Mouse (Mus musculus) C2C12 (cell line): ENCODE data around the gene Gm6880. TPM values are rescaled to one million over a fixed set of nuclear protein-coding genes. Genes with fewer than 3 reads are reported as not detected.
"Not testable (repeated sequence)": the region's sequence is repeated elsewhere in the genome, so short reads cannot be mapped to it uniquely, and the experiment has no call there.

Experiments
- H3K27me3 ChIP-seq: one replicate; pipeline ENCODE4 v1.6.1; 2011; ENCODE audit not compliant: control insufficient read depth, insufficient read depth, insufficient read length
- H3K36me3 ChIP-seq: one replicate; pipeline ENCODE4 v1.6.1; 2011; ENCODE audit not compliant: control insufficient read depth, insufficient read depth
- H3K4me3 ChIP-seq: one replicate; pipeline ENCODE4 v1.5.1; 2011; ENCODE audit warnings: mild to moderate bottlenecking, control low read depth; ENCODE audit not compliant: poor library complexity, insufficient read depth, severe bottlenecking
- H3K79me2 ChIP-seq: one replicate; pipeline ENCODE4 v1.6.1; 2011; ENCODE audit not compliant: control insufficient read depth, insufficient read depth
- H3K79me3 ChIP-seq: one replicate; pipeline ENCODE4 v1.6.1; 2011; ENCODE audit warnings: low read depth, control low read depth
- H3ac ChIP-seq: one replicate; pipeline ENCODE3; 2011; ENCODE audit warnings: low read depth; ENCODE audit not compliant: control insufficient read depth, insufficient read length
- CEBPB ChIP-seq: IDR thresholded peaks from one replicate; pipeline ENCODE4 v1.6.1; 2011; ENCODE audit warnings: low read depth, mild to moderate bottlenecking, control low read depth, moderate library complexity
- CTCF ChIP-seq: IDR thresholded peaks from one replicate; pipeline ENCODE4 v1.5.1; 2011; ENCODE audit not compliant: control insufficient read depth, insufficient read depth, insufficient read length
- FOSL1 ChIP-seq: IDR thresholded peaks from one replicate; pipeline ENCODE4 v1.8.0; 2011; ENCODE audit warnings: mild to moderate bottlenecking, low read length; ENCODE audit not compliant: poor library complexity, insufficient read depth, severe bottlenecking
- MAX ChIP-seq: IDR thresholded peaks from one replicate; pipeline ENCODE4 v1.6.1; 2011; ENCODE audit warnings: mild to moderate bottlenecking, control low read depth
- MYOD1 ChIP-seq: IDR thresholded peaks from one replicate; pipeline ENCODE4 v1.6.1; 2011; ENCODE audit warnings: low read depth; ENCODE audit not compliant: control insufficient read depth, insufficient read length
- MYOG ChIP-seq: IDR thresholded peaks from one replicate; pipeline ENCODE4 v1.6.1; 2011; ENCODE audit not compliant: control insufficient read depth, insufficient read length; ENCODE audit errors: extremely low read depth
- USF1 ChIP-seq: IDR thresholded peaks from one replicate; pipeline ENCODE4 v1.6.1; 2011; ENCODE audit warnings: low read depth, mild to moderate bottlenecking, control low read depth, moderate library complexity
- long read RNA-seq, 2 experiments: library from polyadenylated mRNA; unstranded; transcript quantifications; one replicate each; pipeline ENCODE4 v2.0.0; 2019 to 2020
- polyA plus RNA-seq: library from polyadenylated mRNA; unstranded; fragments of >200 nt; fragmentation: generic; extraction: Trizol; gene quantifications from one replicate; pipeline ENCODE4 v1.2.1, GENCODE M21; 2012; ENCODE audit warnings: missing spikeins

The Gm6880 gene
- not detected for polyA plus RNA-seq
- long read RNA-seq, experiment 1, result 0 reads
- long read RNA-seq, experiment 2, result 0 reads

GRCm38 (mm10) chrX:74481349-74481885 lies at the start of gene Gm6880:
Gene Gm6880, minus strand, starts transcription at chrX:74481399.
- not testable (repeated sequence) for H3K36me3 ChIP-seq, H3K4me3 ChIP-seq, H3K27me3 ChIP-seq, H3ac ChIP-seq, H3K79me3 ChIP-seq, H3K79me2 ChIP-seq

GRCm38 (mm10) chrX:74517461-74517860 lies 36.3 kb upstream of the Gm6880 start:
- H3K79me2 ChIP-seq, H3ac ChIP-seq, H3K36me3 ChIP-seq, H3K79me3 ChIP-seq, H3K27me3 ChIP-seq, H3K4me3 ChIP-seq: not testable (repeated sequence)

- TF ChIP-seq MYOD1, result no peak
- TF ChIP-seq FOSL1, result no peak
- no peak for TF ChIP-seq MYOG
- TF ChIP-seq CTCF, result no peak
- no peak for TF ChIP-seq MAX
- TF ChIP-seq CEBPB, result no peak
- TF ChIP-seq USF1, result no peak
- no peaks in the 10 kb centered on the region for H3K79me2 ChIP-seq
- H3K27me3 ChIP-seq, result no peaks in the 10 kb centered on the region
- H3K79me3 ChIP-seq, result no peaks in the 10 kb centered on the region
- no peak overlapping the region for H3K4me3 ChIP-seq
- no peaks in the 10 kb centered on the region for H3K36me3 ChIP-seq
- H3ac ChIP-seq, result no peak overlapping the region
These were observed 15.9 kb upstream of the Gm6880 start for GRCm38 (mm10) chrX:74497131-74497530.

- Histone ChIP-seq H3ac (no peak overlapping the region), H3K79me2 (no peaks in the 10 kb centered on the region), H3K79me3 (no peaks in the 10 kb centered on the region), H3K27me3 (no peaks in the 10 kb centered on the region), H3K36me3 (peaks cover 16% of the 10 kb centered on the region), H3K4me3 (no peak overlapping the region)
- TF ChIP-seq USF1 (no peak), CTCF (no peak), MYOG (no peak), MYOD1 (no peak), FOSL1 (no peak), CEBPB (no peak), MAX (no peak)
These were observed 28.4 kb downstream of the Gm6880 start for GRCm38 (mm10) chrX:74452773-74453172.

GRCm38 (mm10) chrX:74451157-74451912 lies 29.9 kb downstream of the Gm6880 start:
- no peak overlapping the region for H3K4me3 ChIP-seq
- H3K27me3 ChIP-seq, result no peaks in the 10 kb centered on the region
- no peaks in the 10 kb centered on the region for H3K79me3 ChIP-seq
- no peaks in the 10 kb centered on the region for H3K79me2 ChIP-seq
- H3ac ChIP-seq, result no peak overlapping the region
- H3K36me3 ChIP-seq, result peaks cover 25% of the 10 kb centered on the region
- TF ChIP-seq MYOG (no peak), CEBPB (no peak), CTCF (no peak), MAX (no peak), FOSL1 (no peak), MYOD1 (no peak), USF1 (no peak)

Other genes starting within 250 kb of the Gm6880 start
- gene Flna, start 231.6 kb downstream of the Gm6880 start, polyA plus RNA-seq, result 1,024 TPM
- gene Emd, start 226.7 kb downstream of the Gm6880 start, polyA plus RNA-seq, result 172 TPM
- 3,196 TPM for gene Rpl10, start 210.6 kb downstream of the Gm6880 start, polyA plus RNA-seq
- 18.1 TPM for gene Taz, start 199.5 kb downstream of the Gm6880 start, polyA plus RNA-seq
- gene Dnase1l1, start 199.1 kb downstream of the Gm6880 start, polyA plus RNA-seq, result 13.9 TPM
- gene Atp6ap1, start 184.3 kb downstream of the Gm6880 start, polyA plus RNA-seq, result 120 TPM
- gene Gdi1, start 176.4 kb downstream of the Gm6880 start, polyA plus RNA-seq, result 95.2 TPM
- gene Fam50a, start 168.4 kb downstream of the Gm6880 start, polyA plus RNA-seq, result 45.4 TPM
- gene Plxna3, start 152.3 kb downstream of the Gm6880 start, polyA plus RNA-seq, result 7.9 TPM
- 68.7 TPM for gene Lage3, start 127.8 kb downstream of the Gm6880 start, polyA plus RNA-seq
- 60.7 TPM for gene Ubl4a, start 108.2 kb downstream of the Gm6880 start, polyA plus RNA-seq
- 18.5 TPM for gene Slc10a3, start 108.0 kb downstream of the Gm6880 start, polyA plus RNA-seq
- 11.5 TPM for gene Fam3a, start 88.1 kb downstream of the Gm6880 start, polyA plus RNA-seq
- 37.1 TPM for gene Ikbkg, start 88.1 kb downstream of the Gm6880 start, polyA plus RNA-seq
- gene G6pdx, start 52.2 kb downstream of the Gm6880 start, polyA plus RNA-seq, result 148 TPM
- gene Olfr1326-ps1, start 93.5 kb upstream of the Gm6880 start, polyA plus RNA-seq, result not detected
- gene Olfr1325, start 111.3 kb upstream of the Gm6880 start, polyA plus RNA-seq, result not detected
- gene Gm5640, start 164.2 kb upstream of the Gm6880 start, polyA plus RNA-seq, result not detected